Mouse (Mus musculus) intestine, embryonic 16.5 days (tissue): ENCODE data around the gene Wnk2. TPM values are rescaled to one million over a fixed set of nuclear protein-coding genes. Genes with fewer than 3 reads are reported as not detected.

Experiments
- ATAC-seq: fragments of 200-750 bp; cut with Nextera tagmentation; 2 replicates; pipeline ENCODE4 v1.8.0; 2017; ENCODE audit warnings: moderate TSS enrichment, moderate library complexity
- H3K27ac ChIP-seq: fragments of 300-500 bp; sonication (generic); 2 replicates; pipeline ENCODE4 v1.5.1; 2014; ENCODE audit warnings: mild to moderate bottlenecking, low read length
- H3K27me3 ChIP-seq: fragments of 300-500 bp; sonication (generic); replicated peaks from 2 replicates; pipeline ENCODE4 v1.6.1; 2014; ENCODE audit warnings: low read length, control low read depth, mixed read lengths; ENCODE audit not compliant: control insufficient read depth, insufficient read depth
- H3K36me3 ChIP-seq: fragments of 300-500 bp; sonication (generic); 2 replicates; pipeline ENCODE4 v1.6.1; 2014; ENCODE audit warnings: low read length, control low read depth; ENCODE audit not compliant: control insufficient read depth, insufficient read depth
- H3K4me1 ChIP-seq: fragments of 300-500 bp; sonication (generic); 2 replicates; pipeline ENCODE4 v1.6.1; 2014; ENCODE audit warnings: low read length, control low read depth, mixed read lengths; ENCODE audit not compliant: control insufficient read depth, insufficient read depth
- H3K4me2 ChIP-seq: fragments of 300-500 bp; sonication (generic); 2 replicates; pipeline ENCODE4 v1.6.1; 2014; ENCODE audit warnings: low read depth, low read length, control low read depth
- H3K4me3 ChIP-seq: fragments of 300-500 bp; sonication (generic); 2 replicates; pipeline ENCODE4 v1.5.1; 2014; ENCODE audit warnings: mild to moderate bottlenecking, low read length
- H3K9ac ChIP-seq: fragments of 300-500 bp; sonication (generic); 2 replicates; pipeline ENCODE4 v1.6.1; 2014; ENCODE audit warnings: low read depth, low read length
- H3K9me3 ChIP-seq: fragments of 300-500 bp; sonication (generic); 2 replicates; pipeline ENCODE4 v1.6.1; 2016; ENCODE audit warnings: low read length, control low read depth; ENCODE audit not compliant: control insufficient read depth
- WGBS: fragments of 180-500 bp; shearing (Covaris S2); extraction: QIAGEN DNeasy Blood & Tissue Kit; methylation state at CpG from one replicate; pipeline ENCODE4 v1.1.7; 2014; 5-methylcytosine and 5-hydroxymethylcytosine counted together
- polyA plus RNA-seq: library from polyadenylated mRNA; unstranded; fragments of >200 nt; fragmentation: Nextera tagmentation; extraction: Ambion mirVana; gene quantifications from 2 replicates; pipeline ENCODE4 v1.2.1, GENCODE M21; 2015

Wnk2 gene
- 2.9 and 3.5 TPM in 2 replicates for polyA plus RNA-seq

- 2% methylated on average over 42 of the region's 43 CpGs for WGBS
- H3K9me3 ChIP-seq, result no peaks in the 10 kb centered on the region
- H3K36me3 ChIP-seq, result no peaks in the 10 kb centered on the region
- H3K27me3 ChIP-seq, result peaks cover 14% of the 10 kb centered on the region
- ATAC-seq, result peak; percentile 83
- peak within 1 kb of the TSS; percentile 49 for H3K27ac ChIP-seq
- H3K4me2 ChIP-seq, result peak within 1 kb of the TSS; percentile 95
- H3K4me3 ChIP-seq, result peak within 1 kb of the TSS; percentile 78
- peaks cover 24% of the 10 kb centered on the region for H3K4me1 ChIP-seq
- peak within 1 kb of the TSS; percentile 82 for H3K9ac ChIP-seq
Observed at GRCm38 (mm10) chr13:49147858-49148226, at the start of gene Wnk2. Gene Wnk2, minus strand, starts transcription at chr13:49148014.

DNA sequence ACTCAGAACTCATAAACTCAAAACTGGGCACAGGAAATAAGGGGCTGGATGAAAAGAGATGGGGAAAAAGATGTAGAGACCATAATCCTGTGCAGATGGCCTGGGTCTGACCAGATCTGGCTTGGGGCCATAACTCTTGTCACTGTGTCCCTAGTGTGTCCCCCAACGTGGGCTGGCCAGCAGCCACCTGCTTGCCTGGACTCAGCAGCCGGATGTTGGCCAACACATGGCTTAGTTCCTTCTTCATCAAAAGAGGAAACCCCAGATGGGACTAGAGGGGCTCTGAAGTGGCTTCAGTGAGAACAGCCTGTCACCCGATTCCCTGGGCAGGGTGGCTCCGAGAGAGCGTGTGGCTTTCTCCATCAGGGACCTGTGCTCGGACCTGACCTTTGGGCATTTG, 49.0 kb upstream of the Wnk2 start:
- Histone ChIP-seq H3K9me3 (no peaks in the 10 kb centered on the region), H3K9ac (no peak overlapping the region), H3K4me2 (no peak overlapping the region), H3K27me3 (no peaks in the 10 kb centered on the region), H3K4me3 (no peak overlapping the region), H3K4me1 (peaks cover 7% of the 10 kb centered on the region), H3K36me3 (no peaks in the 10 kb centered on the region), H3K27ac (no peak overlapping the region)
- ATAC-seq, result 0 out of 2 replicates have a peak, but pooled peaks have one; percentile 7
- WGBS, result 79% methylated on average over 6 of the region's 6 CpGs

- H3K4me2 ChIP-seq, result no peak overlapping the region
- no peak for ATAC-seq
- 80% methylated on average over 5 of the region's 5 CpGs for WGBS
Observed at GRCm38 (mm10) chr13:49196211-49196610, 48.4 kb upstream of the Wnk2 start.

GRCm38 (mm10) chr13:49195651-49196050, 47.8 kb upstream of the Wnk2 start:
- no peak for ATAC-seq
- 94% methylated on average over 7 of the region's 7 CpGs for WGBS
- H3K4me3 ChIP-seq, result no peak overlapping the region

More at GRCm38 (mm10) chr13:49196211-49196610, 48.4 kb upstream of the Wnk2 start:
- H3K4me1 ChIP-seq, result peaks cover 13% of the 10 kb centered on the region
- H3K9ac ChIP-seq, result no peak overlapping the region
- no peak overlapping the region for H3K4me3 ChIP-seq
- no peaks in the 10 kb centered on the region for H3K9me3 ChIP-seq
- H3K27ac ChIP-seq, result no peak overlapping the region
- no peaks in the 10 kb centered on the region for H3K36me3 ChIP-seq
- no peaks in the 10 kb centered on the region for H3K27me3 ChIP-seq

DNA sequence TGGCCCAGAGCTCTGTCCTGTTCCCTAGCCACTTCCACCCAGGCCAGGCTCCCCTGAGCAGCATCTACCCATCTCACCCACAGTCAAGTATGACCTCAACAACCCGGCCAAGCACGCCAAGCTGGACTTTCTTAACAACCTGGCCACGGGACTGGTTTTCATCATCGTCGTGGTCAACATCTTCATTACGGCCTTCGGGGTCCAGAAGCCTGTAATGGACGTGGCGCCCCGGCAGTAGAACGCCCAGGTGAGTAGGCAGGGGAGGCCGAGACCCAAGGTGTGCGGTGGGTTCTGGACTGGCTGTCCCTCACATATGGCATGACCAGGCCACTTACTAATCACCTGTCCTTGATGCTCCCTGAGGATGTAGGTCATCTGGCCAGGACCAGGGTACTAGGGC, 47.0 kb upstream of the Wnk2 start:
- no peak overlapping the region for H3K4me3 ChIP-seq
- 92% methylated on average over 13 of the region's 13 CpGs for WGBS
- H3K27ac ChIP-seq, result no peak overlapping the region
- H3K9me3 ChIP-seq, result no peaks in the 10 kb centered on the region
- H3K9ac ChIP-seq, result no peak overlapping the region
- H3K4me1 ChIP-seq, result peaks cover 27% of the 10 kb centered on the region
- no peaks in the 10 kb centered on the region for H3K27me3 ChIP-seq
- no peak overlapping the region for H3K4me2 ChIP-seq
- no peak for ATAC-seq
- no peaks in the 10 kb centered on the region for H3K36me3 ChIP-seq

More at GRCm38 (mm10) chr13:49195651-49196050, 47.8 kb upstream of the Wnk2 start:
- no peaks in the 10 kb centered on the region for H3K9me3 ChIP-seq
- no peak overlapping the region for H3K4me2 ChIP-seq
- H3K27ac ChIP-seq, result no peak overlapping the region
- no peaks in the 10 kb centered on the region for H3K36me3 ChIP-seq
- no peak overlapping the region for H3K9ac ChIP-seq
- H3K4me1 ChIP-seq, result peaks cover 18% of the 10 kb centered on the region
- H3K27me3 ChIP-seq, result no peaks in the 10 kb centered on the region

DNA sequence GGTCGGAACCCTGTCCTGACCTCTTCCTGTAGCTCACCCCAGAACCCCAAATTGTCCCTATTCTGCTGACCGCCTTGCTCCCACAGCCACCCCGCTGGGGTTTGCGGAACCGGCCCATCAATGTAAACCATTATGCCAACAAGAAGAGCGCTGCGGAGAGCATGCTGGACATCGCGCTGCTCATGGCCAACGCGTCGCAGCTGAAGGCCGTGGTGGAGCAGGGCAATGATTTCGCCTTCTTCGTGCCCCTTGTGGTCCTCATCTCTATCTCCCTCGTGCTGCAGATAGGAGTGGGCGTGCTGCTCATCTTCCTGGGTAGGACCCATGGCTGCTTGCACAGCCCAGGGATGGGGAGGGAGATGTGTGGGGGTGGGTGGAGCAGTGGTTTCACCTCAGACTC, 45.8 kb upstream of the Wnk2 start:
- Histone ChIP-seq H3K4me1 (peaks cover 32% of the 10 kb centered on the region), H3K4me2 (no peak overlapping the region), H3K36me3 (no peaks in the 10 kb centered on the region), H3K9me3 (no peaks in the 10 kb centered on the region), H3K4me3 (no peak overlapping the region), H3K27ac (no peak overlapping the region), H3K9ac (no peak overlapping the region), H3K27me3 (no peaks in the 10 kb centered on the region)
- ATAC-seq, result no peak
- WGBS, result 94% methylated on average over 17 of the region's 17 CpGs

GRCm38 (mm10) chr13:49192156-49192855, 44.5 kb upstream of the Wnk2 start:
- no peaks in the 10 kb centered on the region for H3K27me3 ChIP-seq
- no peaks in the 10 kb centered on the region for H3K9me3 ChIP-seq
- WGBS, result 75% methylated on average over 16 of the region's 16 CpGs
- no peak overlapping the region for H3K4me2 ChIP-seq
- peaks cover 40% of the 10 kb centered on the region for H3K4me1 ChIP-seq
- no peak overlapping the region for H3K27ac ChIP-seq
- ATAC-seq, result no peak
- no peak overlapping the region for H3K9ac ChIP-seq
- no peak overlapping the region for H3K4me3 ChIP-seq
- H3K36me3 ChIP-seq, result no peaks in the 10 kb centered on the region

DNA sequence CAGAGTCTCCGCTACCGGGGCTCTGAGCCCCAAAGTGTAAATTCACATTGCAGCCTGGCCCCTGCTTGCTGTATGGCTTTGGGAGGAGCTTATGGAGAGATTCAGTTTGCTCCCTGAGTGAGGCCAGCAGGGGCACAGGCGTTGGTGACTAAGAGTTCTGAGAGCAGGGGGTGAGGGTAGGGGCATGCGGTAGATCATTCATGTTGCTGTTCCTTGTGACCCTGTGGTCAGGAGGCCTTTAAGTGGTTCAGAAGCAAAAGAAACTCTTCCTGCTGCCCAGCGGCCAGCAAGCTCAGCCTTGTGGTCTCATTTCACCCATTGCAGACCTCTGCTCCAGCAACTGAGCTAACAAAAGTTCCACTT, 43.8 kb upstream of the Wnk2 start:
- Histone ChIP-seq H3K4me3 (no peak overlapping the region), H3K27ac (peak overlapping the region; percentile 65; the same call in 1 of the 2 replicates), H3K36me3 (no peaks in the 10 kb centered on the region), H3K9me3 (no peaks in the 10 kb centered on the region), H3K27me3 (no peaks in the 10 kb centered on the region), H3K4me1 (peaks cover 45% of the 10 kb centered on the region), H3K9ac (peak overlapping the region; percentile 50), H3K4me2 (peak overlapping the region; percentile 11; the same call in 1 of the 2 replicates)
- no peak for ATAC-seq
- WGBS, result 44% methylated on average over 5 of the region's 5 CpGs

- Histone ChIP-seq H3K27ac (peak overlapping the region; percentile 65), H3K4me2 (peak overlapping the region; percentile 11; the same call in 1 of the 2 replicates), H3K9me3 (no peaks in the 10 kb centered on the region), H3K27me3 (no peaks in the 10 kb centered on the region), H3K4me1 (peaks cover 50% of the 10 kb centered on the region), H3K4me3 (no peak overlapping the region), H3K36me3 (no peaks in the 10 kb centered on the region), H3K9ac (peak overlapping the region; percentile 50)
- ATAC-seq, result no peak
- WGBS, result 58% methylated on average over 7 of the region's 7 CpGs
Observed at GRCm38 (mm10) chr13:49190876-49191672, 43.3 kb upstream of the Wnk2 start.
